Mouse (Mus musculus): ENCODE results near the gene Dnm1l.
"Not testable (repeated sequence)": the region's sequence is repeated elsewhere in the genome, so short reads cannot be mapped to it uniquely, and the experiment has no call there.

Dnm1l gene

DNA sequence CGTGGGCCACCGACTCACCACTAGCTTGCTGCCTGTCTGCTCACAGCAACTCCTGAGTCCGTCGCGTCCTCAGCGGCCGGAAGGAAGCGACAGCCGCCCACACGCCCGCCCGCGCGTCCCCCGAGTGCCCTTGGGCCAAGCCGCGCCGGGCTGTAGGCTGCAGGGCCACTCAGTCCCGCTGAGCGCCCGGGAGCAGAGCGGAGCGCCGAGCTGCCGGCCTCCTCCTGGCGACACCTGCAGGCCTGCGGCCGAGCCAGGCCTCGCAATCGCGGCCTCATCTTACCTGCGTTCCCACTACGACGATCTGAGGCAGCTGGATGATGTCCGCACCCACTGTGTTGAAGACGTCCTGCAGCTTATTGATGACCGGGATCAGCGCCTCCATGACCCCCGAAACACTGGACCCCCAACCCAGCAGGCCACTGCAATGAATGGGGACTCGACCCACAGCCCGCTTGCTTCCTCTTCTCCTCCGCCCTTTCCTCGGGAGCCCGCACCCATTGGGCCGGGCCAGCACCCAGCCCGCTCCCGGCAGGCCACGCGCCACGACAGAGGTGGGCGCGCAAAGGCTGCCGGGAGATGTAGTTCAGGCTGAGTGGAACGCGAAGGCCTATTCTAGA, at the start of gene Dnm1l:
Dnm1l (minus strand) TSS at position 479 of the 620 bp plus-strand sequence.
- peak; percentile 93 for DNase-seq

DNA sequence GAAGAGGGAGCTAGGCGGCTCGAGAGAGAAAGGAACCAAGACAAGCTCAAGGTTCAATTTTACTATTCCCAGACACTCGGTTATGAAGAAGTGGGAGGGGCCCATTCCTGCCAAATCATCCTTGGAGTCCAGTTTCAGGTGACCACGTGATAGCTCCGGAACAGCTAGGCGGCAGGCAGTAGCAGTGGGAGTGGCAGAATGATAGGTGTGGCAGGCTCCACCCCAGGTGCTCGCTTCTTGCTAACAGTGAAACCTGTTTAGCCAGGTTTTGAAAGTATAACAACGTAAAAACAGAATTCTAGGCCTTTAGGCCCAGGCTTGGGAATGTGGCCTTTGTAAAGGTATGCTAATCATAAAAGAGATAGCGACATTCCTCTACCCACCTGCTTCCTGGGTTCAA, 8.5 kb upstream of the Dnm1l start:
- not testable (repeated sequence) for DNase-seq

DNA sequence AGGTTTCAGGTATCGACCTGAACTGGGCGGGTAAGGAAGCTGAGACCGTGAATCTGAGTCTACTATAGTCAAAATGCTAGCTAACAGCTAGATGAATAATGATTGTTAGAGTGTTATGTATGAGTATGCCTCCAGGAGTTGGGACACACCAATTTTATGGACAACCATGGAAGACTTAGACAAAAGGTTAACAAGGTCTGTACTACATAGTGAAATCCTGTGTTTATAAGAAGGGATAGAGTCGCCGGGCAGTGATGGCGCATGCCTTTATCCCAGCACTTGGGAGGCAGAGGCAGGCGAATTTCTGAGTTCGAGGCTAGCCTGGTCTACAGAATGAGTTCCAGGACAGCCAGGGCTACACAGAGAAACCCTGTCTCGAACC, 333 bp upstream of the Dnm1l start:
- DNase-seq, result not testable (repeated sequence)

DNA sequence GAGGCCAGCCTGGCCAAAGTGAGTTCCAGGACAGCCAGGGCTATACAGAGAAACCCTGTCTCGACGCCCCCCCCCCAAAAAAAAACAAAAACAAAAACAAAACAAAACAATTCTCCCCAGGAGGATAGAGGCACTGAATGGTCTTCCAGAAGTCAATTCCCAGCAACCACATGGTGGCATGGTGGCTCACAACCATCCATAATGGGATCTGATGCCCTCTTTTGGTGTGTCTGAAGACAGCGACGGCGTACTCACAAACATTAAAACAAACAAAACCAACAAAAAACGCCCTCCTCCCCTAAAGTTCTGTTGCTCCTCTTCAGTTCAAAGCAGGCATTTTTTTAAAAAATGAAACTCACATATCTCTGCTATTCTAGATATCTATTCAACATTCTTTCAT, 851 bp downstream of the Dnm1l start:
- no peak for DNase-seq

DNA sequence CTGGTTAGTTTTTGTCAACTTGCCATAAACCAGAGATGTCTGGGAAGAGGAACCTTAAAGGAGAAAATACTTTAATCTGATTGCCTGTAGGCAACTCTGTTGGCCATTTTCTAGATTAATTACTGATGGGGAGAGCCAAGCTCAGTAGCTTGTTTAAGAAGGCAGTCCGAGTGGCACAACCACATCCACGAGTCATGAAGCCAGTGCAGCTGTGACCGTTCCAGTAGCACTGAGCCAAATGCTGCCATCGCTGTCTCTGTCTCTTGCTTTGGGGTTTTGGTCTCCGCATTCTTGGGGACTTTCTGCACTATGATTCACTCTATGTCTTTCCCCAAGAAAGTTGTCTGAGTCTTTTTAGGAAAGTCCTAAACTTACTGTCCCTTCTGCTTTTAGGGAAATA, 12.3 kb downstream of the Dnm1l start:
- DNase-seq, result no peak

DNA sequence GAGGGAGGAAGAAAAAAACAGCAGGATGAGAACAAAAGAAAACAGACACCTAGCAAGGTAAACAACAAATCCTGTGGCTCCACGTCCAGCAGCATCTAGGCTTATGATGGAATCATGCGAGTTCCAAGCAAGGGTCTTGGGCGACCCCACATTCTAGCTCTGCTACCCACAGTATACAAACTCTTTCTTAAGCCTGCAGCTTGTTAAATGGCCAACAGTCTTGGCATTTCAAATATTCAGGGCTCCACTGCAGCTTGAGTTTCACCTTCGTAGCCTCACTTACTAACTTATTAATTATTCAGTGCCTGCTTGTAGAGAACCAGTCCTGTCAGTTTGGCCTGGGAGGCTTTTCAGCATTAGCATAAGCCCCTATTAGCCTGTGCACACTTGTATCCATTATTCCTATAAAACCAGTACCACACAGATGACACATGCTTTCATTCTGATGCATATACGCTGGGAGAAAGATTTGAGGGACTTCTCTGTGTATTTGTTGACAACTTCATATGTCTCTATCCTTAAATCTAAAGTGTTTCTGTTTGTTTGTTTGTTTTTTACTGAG, 32.9 kb downstream of the Dnm1l start:
- no peak for DNase-seq

DNA sequence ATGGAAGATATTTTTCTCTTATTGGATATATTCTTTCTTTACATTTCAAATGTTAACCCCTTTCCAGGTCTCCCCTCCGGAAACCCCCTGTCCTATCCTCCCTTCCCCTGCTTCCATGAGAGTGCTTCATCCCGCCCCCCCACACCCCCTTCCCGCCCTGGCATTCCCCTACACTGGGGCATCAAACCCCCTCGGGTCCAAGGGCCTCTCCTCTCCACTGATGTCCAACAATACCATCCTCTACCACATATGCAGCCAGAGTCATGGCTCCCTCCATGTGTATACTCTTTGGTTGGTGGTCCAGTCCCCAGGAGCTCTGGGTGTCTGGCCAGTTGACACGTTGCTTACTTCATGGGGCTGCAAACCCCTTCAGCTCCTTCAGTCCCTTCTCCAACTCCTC, 47.4 kb downstream of the Dnm1l start:
- DNase-seq, result no peak

DNA sequence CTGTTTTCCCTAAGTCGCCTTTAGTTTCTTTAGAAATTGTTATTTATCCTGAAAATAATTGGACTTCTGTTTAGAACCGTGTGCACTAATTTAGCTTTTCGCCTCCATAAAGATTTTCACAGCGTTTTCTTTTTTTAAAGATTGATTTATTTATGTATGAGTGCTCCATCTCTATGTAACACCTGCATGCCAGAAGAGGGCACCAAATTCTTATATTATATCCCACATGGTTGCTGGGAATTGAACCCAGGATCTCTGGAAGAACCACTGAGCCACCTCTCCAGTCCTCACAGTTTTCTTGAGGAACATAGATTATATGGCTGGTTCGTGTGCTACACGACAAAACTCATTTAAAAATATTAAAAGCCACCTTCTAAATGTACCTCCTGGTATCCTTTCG, 54.9 kb downstream of the Dnm1l start:
- DNase-seq, result no peak

DNA sequence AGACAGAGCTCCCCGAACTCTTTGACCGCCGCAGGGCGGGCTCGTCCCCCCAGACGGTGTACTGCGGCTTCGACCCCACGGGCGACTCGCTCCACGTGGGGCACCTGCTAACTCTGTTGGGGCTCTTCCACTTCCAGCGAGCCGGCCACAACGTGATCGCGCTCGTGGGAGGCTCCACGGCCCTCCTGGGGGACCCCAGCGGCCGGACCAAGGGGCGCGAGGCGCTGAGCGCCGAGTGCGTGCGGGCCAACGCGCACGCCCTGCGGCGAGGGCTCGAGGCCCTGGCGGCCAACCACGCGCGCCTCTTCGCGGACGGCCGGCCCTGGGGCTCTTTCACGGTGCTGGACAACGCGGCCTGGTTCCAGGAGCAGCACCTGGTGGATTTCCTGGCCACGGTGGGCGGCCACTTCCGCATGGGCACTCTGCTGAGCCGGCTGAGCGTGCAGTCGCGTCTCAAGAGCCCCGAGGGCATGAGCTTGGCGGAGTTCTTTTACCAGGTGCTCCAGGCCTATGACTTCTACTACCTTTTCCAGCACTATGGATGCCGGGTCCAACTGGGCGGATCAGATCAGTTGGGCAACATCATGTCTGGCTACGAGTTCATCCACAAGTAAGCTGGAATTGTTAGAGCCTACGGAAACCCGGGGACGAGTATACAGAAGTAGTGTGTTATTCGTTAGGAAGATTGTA, 55.5 kb downstream of the Dnm1l start:
- peak; percentile 61 for DNase-seq

DNA sequence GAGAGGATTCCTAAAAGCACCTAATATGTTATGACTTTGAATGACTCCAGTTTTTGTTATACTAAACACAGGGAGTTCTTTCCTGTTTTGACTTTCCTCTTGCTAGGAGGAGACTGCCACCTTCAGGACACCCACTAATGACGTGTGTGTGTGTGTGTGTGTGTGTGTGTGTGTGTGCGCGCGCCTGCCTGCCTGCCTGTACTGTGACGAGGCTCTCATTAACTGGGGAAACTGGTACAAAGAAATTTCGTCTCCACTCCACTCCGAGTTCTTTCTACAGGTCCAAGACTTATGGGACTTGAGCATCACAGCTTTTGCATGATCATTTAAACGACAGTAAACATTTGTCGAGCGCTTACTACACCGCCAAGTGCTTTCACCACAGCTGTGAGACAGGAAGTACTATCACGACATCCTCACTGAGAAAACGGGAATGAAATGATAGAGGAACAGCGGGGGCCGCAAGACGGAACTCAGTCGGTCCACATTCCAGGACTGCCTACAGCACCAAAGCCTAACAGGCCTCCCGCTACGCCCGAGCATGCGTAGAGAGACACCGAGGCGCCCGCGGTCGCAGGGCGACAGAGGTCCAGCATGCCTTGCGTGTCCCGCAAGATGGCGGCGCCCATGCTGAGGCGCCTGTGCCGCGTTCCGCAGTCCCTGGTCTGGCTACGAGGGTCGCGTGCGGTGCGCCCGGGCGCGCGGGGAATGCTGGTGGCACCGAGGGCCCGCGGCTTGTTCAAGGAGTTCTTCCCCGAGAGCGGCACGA, 56.2 kb downstream of the Dnm1l start, which contains the start of gene Yars2:
Yars2 (plus strand) TSS at position 597 of the 769 bp plus-strand sequence.
- peak; percentile 95 for DNase-seq

DNA sequence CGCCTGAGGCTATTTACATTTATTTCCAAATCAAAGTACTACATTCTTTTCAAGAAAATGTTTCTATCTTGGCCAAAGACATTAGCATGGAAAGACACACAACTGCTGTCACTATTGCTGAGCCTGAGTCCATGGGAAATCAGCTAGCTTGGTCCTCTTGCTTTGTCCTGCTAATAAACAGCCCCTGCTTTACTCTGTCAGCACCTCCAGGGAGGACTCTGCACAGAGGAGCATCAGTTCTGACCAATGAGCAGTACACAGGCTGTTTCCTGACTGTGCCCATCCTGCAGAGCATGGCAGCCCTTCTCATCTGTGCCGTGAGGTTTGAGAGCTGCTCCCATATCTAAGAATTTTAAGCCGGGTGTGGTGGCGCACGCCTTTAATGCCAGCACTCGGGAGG, 85.0 kb downstream of the Dnm1l start:
- DNase-seq, result no peak

DNA sequence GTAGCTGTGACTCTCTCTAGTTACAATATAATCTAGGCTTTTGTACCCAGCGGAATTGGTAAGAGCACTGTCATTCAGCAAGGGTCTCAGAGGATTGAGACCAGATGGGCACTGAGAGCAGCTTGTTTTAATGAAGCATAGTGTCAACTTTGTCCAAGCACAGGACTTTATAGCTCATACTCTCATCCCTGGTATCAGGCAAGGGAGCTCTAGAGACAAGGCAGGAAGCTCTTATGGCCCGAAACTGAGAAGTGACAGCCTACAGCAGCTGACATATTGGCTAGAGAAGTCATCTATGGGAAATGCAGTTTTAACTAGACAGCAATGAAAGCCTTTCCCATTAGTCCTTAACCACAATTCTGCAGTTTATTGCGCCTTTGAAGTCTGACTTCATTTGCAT, 85.8 kb downstream of the Dnm1l start:
- no peak for DNase-seq

DNA sequence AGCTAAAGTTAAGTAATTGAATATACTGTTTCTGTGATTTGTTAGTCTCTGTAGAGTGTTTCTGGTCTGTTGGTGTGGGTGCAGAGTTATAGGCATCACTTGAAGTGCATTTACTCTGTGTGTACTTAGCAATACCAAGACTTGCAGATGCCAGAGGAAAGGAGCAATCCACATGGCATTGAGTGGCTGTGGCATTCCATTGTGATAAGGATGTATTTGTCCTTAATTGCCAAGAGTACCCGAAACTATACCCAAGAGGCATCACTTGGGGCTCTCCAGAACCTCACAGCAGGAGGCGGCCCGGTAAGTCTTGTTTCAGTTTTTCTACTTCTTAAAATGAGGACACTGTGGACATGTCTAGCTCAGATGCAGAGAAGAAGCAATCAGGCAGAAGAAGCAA, 96.3 kb downstream of the Dnm1l start:
- no peak for DNase-seq

Measured in right cerebral cortex, postnatal 25 days (tissue).